Comparison of ENCODE assay signal across 20 mouse cellular contexts in genomic region chr7:84744321-84745070, GRCm38 (mm10).
"Had no signal": no experiment of that assay in that cellular context is flagged by ENCODE, and none has a peak within 500 bp of the region (broad histone marks: within the 10 kb centered on the region; RNA-seq: fewer than 3 reads in every experiment).

No protein-coding gene starts in this region.

- H3K36me3 ChIP-seq: lung, embryonic 15.5 days; midbrain, embryonic 13.5 days; midbrain, embryonic 15.5 days; neural tube, embryonic 13.5 days; neural tube, embryonic 15.5 days had no signal

- ATAC-seq: lung, postnatal 0 days; midbrain, embryonic 13.5 days; midbrain, embryonic 15.5 days had no signal

- H3K9me3 ChIP-seq: lung, embryonic 15.5 days; megakaryocyte, embryonic 14.5 days; midbrain, embryonic 13.5 days; midbrain, embryonic 15.5 days; neural tube, embryonic 13.5 days; neural tube, embryonic 15.5 days had no signal

- H3K27me3 ChIP-seq: lung, embryonic 15.5 days; midbrain, embryonic 15.5 days; neural tube, embryonic 13.5 days had no signal

- H3K4me3 ChIP-seq: lung, embryonic 15.5 days; megakaryocyte, embryonic 14.5 days; midbrain, embryonic 13.5 days; midbrain, embryonic 15.5 days; myocyte; neural tube, embryonic 13.5 days; neural tube, embryonic 15.5 days had no signal

- DNase-seq: lung, adult 2 months; lung, postnatal 14 days; lung, postnatal 36 days; retina, postnatal 1 day; right cerebral cortex, adult 18-20 months; right cerebral cortex, postnatal 25 days; right cerebral cortex, postnatal 4 days; spleen, adult 18-20 months; thymus, adult 18-20 months; thymus, postnatal 14 days; thymus, postnatal 36 days had no signal

- H3K27ac ChIP-seq: lung, embryonic 15.5 days; macrophage; midbrain, embryonic 13.5 days; midbrain, embryonic 15.5 days; neural tube, embryonic 13.5 days; neural tube, embryonic 15.5 days had no signal
